Mouse (Mus musculus): ENCODE results near the gene Gramd1b.
A peak's percentile ranks its signal among the peaks of the same experiment; 100 is the strongest.

The Gramd1b gene

GRCm38 (mm10) chr9:40400171-40400570, 131.0 kb downstream of the Gramd1b start:
- DNase-seq (ENCODE audit: low spot score in 2 of 2), result no peak

DNA sequence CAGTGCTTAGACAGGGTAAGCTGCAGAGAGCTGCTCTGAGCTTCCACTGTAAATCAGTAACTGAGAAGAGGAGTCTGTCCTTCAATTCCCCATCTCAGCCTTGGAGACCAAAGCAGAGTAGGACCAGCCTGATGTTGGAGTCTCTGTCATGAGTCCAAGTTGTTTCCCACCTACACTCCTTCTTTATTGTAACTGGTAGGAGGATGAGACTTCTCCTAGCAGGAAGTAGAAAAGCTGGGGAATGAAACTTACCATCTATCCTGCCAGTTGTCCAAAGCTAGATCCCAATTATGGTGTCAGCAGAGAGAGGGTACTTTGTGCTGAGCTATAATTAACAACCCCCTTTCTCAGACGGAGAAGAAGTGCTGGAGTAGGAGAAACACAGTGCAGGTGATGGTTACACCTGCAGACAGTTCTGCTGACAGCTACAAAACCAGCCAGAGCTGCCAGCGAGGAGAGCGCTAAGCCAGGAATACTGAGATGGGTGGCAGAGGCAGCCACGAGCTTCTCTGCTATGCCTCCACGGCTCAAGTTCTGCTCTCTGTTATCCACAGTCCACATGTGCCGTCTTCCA, 131.7 kb downstream of the Gramd1b start:
- DNase-seq (ENCODE audit: low spot score in 2 of 2), result peak in 1 of 2 experiments; percentile 40

GRCm38 (mm10) chr9:40397471-40398245, 133.5 kb downstream of the Gramd1b start:
- no peak for DNase-seq (ENCODE audit: low spot score in 2 of 2)

- peak; percentile 85 to 92 for DNase-seq (ENCODE audit: low spot score in 2 of 2)
These were observed 134.1 kb downstream of the Gramd1b start for GRCm38 (mm10) chr9:40397036-40397435.

GRCm38 (mm10) chr9:40396171-40396570, 135.0 kb downstream of the Gramd1b start:
- no peak for DNase-seq (ENCODE audit: low spot score in 2 of 2)

DNA sequence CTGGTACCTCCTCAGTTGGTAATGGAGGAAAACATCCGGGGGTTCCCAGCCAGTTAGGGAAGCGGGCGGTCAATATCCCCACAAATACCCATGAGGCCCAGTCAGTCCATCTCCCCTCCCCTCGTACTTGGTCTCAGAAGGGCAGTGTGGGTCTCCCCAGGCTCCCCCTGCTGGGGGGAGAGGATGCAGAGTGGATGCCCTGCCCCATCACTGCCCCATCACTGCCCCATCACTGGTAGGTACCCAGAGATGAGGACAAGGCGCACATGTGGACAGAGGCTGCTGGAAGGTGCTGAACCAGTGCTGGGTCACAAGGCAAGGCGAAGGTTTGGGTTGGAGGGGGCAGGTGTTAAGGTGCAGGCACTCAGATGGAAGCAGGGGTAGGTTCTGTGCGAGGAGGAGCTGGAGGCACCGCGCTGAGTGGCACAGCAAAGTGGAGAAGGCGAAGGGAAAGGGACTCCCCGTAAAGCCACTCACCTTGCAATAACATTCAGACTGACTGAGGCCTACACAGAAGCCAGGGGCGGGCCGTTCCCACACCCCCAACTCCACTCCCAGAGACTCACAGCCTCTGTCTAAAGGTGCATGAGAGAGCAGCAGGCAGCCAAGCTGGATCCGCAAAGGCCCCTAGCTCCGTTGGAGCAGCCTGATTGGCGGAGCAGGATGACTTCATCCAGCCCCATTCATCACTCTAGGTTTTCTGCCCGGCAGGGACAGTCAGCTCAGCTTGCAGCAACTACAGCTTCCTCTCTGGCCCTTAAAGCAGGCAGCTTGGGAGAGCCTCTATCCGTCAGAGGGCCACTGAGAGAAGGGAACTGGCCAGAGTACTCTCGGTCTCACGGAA, 139.1 kb downstream of the Gramd1b start:
- peak; percentile 86 to 90 for DNase-seq (ENCODE audit: low spot score in 2 of 2)

DNA sequence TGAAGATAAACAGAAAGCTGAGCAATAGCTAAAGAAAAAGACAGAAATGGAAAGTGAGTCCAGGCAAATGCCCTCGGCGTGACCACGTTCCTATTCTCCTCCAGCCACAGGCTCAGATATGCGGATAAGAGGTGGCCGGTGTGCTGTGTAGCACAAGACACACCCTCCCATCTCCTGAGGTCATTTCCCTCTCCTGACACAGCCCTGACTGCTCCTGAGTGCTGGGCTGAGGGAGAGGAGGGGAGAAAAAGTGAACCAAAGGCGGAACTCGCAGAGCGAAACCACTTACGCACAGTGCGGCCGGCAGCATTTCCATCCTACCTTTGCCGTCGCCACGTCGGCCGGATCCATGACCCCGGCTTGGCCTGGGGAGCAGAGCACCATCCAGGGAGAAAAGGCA, 139.8 kb downstream of the Gramd1b start:
- DNase-seq (ENCODE audit: low spot score in 2 of 2), result no peak

DNA sequence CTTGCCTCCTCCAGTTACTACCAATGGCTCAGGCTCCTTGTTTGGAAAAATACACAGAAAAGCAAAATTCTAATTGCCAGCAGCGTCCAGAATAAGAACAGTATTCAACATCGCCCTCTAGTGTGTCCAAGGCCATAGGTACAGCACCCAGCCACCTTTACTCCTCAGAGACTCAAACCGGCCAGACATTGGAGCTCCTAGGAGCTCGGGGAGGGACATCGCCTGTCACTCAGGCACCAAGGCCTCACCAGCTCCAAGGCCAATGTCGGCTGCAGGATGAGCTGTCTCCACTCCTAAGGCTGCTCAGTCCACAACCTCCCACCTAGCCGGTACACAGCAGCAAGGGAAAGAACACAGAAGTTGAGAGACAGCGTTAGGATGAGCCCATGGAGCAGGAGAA, 140.3 kb downstream of the Gramd1b start:
- DNase-seq (ENCODE audit: low spot score in 2 of 2), result peak in 1 of 2 experiments; percentile 43

DNA sequence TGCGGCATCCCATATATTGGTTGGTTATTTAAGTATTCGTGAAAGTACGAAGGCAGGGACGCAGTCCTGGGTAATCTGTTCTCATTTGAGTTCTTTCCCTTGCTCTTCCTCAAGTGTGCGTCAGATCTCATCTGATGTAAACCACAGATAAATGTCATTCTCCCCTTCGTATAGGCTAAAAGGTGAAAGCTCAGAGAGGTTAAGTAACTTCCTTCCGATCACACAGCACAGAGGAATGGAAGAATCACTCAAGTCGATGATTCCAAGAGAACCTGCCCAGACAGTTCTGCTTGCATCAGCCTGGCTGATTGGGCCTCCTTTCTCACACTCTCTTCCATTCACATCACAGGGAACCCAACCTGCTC, 140.8 kb downstream of the Gramd1b start:
- DNase-seq (ENCODE audit: low spot score in 2 of 2), result no peak

GRCm38 (mm10) chr9:40389669-40390395, 141.4 kb downstream of the Gramd1b start:
- DNase-seq (ENCODE audit: low spot score in 2 of 2), result no peak

DNA sequence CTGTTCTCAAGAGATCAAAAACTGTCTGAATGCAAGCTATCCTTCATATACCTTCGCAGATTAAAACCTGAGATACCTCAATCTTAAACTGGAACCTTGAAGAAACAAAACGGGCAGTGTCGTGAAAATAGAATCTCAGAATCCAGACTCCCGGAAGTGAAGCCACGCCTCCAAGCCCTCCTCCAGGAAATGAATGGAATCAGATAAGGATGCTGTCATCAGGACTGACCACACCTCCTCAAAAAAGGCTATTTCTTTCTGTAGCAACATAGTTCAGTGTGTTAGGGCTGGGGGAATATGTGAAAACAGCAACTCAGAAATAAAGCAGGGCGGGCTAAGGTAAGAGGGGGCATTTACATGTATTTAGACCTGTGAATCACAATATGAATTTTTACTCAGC, 142.0 kb downstream of the Gramd1b start:
- no peak for DNase-seq (ENCODE audit: low spot score in 2 of 2)

GRCm38 (mm10) chr9:40384781-40385180, 146.4 kb downstream of the Gramd1b start:
- DNase-seq (ENCODE audit: low spot score in 2 of 2), result no peak

DNA sequence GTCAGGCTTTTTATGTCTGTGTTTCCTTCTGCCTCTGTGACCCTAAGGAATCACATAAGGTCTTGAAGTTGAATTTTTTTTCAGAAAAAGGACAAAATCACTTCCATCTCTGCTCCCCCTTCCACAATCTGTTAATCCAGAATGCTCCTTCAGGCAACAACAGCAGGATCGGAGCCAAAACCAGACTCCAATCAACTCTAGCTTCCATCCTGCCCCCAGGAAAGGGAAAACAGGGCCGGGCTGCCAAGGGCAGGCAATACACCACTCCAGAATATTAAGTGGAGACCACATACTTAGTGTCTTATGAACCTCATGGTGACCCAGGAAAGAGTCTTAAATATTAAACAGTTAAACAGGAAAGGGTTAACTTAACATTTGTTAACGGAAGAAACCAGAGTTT, 148.7 kb downstream of the Gramd1b start:
- DNase-seq (ENCODE audit: low spot score in 2 of 2), result no peak

GRCm38 (mm10) chr9:40381416-40382411, 149.5 kb downstream of the Gramd1b start:
- DNase-seq (ENCODE audit: low spot score in 2 of 2), result peak; percentile 72 to 85

DNA sequence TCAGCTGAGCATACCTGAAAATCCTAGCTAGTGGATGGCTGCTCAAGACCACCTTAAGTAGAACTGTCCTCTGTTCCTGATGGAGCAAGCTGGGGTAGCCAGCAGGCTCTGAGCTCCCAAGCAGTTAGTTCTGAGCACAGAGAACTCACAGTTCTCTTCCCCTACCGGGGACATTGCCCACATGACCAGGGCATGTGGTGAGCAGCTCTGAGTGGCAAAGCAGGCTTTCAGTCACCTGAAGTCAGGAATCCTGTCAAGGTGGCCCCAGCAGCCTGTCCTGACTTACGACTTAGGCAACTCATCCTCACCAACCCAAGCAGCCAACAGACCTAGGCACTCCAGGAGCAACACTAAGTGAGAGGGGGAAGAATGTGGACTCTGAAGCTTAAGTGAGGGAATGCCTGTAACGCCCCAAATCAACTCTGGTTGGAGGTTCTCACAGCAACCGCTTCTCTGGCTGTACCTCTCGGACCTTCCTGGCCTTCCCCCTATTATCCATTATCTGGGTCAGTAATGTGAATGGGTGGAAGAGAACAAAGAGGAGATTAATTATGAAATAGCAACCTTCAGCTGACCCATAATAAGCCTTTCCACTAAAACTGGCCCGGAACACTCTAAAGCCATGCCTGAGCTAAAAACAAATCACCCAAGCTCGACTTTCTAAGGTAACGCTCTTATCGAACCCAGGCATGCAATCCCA, 154.3 kb downstream of the Gramd1b start:
- DNase-seq (ENCODE audit: low spot score in 2 of 2), result no peak

- peak; percentile 77 to 86 for DNase-seq (ENCODE audit: low spot score in 2 of 2)
These were observed 155.0 kb downstream of the Gramd1b start for GRCm38 (mm10) chr9:40376139-40376541.

DNA sequence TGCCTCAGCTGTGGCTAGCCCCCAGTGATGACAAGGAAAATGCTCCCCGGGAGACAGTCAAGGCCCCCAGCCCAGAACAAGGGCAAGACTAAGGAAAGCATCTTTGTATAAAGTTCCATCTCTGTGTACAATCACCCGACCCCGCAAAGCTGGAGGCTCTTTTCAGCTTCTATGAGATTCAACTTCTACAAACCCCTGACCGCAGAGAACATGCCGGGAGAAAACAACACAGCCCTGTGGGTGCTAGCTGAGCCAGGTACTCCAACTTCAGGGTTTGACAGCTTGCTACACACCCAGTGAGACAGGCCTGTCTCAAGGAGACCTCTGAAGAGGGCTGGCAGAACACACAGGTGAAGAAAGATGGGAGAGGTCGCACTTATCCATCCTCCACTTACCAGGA, 155.7 kb downstream of the Gramd1b start:
- no peak for DNase-seq (ENCODE audit: low spot score in 2 of 2)

GRCm38 (mm10) chr9:40374992-40375391, 156.2 kb downstream of the Gramd1b start:
- DNase-seq (ENCODE audit: low spot score in 2 of 2), result no peak

DNA sequence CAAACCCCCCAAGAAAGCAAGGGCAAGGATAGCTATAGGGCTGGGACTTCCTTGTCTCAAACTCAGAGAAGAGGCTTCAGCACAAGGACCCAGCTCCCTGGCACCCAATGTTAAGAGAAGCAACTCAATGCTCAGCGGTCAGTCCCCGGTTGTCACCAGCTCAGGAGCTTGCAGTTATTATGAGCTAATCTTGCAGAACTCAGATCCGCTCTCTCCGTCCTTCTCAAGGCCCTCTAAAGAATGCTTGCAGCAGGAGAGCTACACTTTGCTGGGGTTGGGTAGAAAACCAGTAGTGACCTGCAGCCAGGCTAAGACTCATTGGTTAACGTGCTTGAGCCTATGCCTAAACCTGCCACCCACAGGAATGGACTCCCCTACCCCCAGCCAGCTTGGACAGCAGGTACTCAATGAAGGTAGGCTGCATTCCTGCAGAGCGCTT, 156.6 kb downstream of the Gramd1b start:
- no peak for DNase-seq (ENCODE audit: low spot score in 2 of 2)

- no peak for DNase-seq (ENCODE audit: low spot score in 2 of 2)
These were observed 157.1 kb downstream of the Gramd1b start for GRCm38 (mm10) chr9:40374052-40374451.
